Mouse (Mus musculus) brain, adult 2 months (tissue): ENCODE data around the gene Plekha6.

Experiments
- DNase-seq: peaks from one replicate; pipeline ENCODE4 v3.0.0; 2011; ENCODE audit warnings: low read depth, low spot score

The Plekha6 gene

GRCm38 (mm10) chr1:133214672-133215359 lies 50.8 kb downstream of the Plekha6 start:
- DNase-seq, result no peak

- no peak for DNase-seq
These were observed 51.3 kb downstream of the Plekha6 start for GRCm38 (mm10) chr1:133215360-133215700.

DNA sequence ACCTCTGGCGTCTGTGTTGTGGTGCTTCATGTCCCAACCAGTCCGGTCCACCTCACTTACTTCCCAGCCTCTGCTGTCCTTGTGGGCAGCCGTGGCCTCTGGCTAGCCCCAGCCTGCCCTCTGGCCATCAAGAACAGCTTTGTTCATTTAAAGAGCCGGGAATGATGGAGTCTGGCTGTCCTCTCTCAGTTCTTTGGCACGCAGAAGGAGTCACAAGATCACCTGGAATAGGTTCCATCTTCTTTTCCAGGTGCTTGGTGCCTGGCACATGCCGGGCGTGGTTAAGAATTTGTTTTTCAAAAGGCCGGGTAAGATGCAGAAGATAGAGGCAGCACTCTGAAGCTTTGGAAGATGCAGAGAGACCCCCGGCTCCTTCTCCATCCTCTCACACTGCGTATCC lies 51.7 kb downstream of the Plekha6 start:
- no peak for DNase-seq

DNA sequence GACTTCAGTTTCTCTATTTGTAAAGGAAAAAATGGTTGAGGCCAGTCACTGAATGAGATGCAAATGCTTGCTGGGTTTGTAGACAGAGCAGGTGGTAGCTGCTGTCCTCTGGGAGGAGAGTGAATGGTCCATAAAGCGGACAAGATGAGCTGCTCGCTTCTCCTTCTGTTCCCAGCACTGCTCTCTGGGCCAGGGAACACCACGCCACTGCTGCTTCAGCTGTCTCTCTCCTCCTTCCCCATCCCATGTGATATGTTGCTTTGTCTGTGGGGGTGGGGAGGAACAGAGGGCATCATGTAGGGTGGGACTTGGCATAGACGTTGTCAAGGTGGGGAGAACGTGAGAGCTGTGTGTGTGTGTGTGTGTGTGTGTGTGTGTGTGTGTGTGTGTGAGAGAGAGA lies 53.0 kb downstream of the Plekha6 start:
- no peak for DNase-seq

GRCm38 (mm10) chr1:133219106-133219505 lies 55.1 kb downstream of the Plekha6 start:
- no peak for DNase-seq

DNA sequence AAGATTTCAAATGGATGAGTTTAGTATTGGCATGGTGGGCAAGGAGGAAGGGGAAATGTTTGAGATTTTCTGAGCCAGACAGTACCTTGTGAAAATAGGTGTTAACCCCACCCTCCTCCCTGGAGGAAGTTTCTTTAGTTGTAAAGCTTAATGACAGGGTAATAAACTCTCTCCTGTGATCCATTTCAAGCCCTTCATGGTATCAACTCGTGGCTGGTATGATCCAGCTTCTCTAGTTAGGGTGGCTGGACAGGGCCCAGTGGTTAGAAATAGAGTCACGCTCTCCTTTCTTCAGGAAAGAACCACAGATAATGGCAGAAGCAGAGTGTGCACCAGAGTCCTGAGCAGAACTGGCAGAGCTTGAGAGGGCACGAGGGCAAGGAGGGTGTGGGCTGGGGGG lies 57.4 kb downstream of the Plekha6 start:
- no peak for DNase-seq

- peak; percentile 54 for DNase-seq
These were observed 58.5 kb downstream of the Plekha6 start for GRCm38 (mm10) chr1:133222445-133222995.

DNA sequence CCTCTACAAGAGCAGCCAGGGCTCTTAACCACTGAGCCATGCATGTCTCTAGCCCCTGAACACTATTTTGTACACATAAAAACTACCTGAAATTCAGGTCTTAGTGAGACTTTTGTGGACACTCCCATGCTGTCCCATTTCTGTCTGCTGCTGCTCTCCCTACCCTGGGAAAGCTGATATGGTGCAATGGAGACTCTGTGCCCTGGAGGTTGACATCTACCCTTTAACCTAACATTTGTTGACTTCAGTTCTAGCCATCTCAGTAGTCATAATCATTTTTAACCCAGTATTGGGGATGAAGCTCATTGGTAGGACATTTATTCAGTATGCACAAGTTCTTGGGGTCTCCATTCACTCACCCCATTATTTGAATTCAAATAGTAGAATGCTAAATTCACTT lies 60.7 kb downstream of the Plekha6 start:
- DNase-seq, result no peak

GRCm38 (mm10) chr1:133225137-133225536 lies 61.1 kb downstream of the Plekha6 start:
- no peak for DNase-seq

DNA sequence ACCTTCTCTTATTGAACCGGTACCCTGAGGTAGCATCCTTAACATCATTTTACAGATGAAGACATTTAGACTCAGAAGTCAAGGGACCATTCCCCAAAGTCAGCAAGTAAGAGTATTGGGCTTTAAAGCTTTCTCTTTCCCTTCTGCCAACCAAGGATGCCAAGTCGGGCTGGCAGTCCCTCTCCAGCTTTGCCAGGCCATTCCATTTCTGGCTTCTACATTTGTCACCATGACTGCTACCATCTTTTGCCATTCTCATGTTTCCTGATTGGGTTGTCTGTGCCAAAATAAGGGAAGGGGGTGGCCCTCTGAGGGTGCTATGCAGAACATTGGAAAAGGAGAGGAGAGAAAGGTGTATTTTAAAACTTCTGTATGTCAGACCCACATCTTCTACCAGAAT lies 61.6 kb downstream of the Plekha6 start:
- DNase-seq, result no peak

DNA sequence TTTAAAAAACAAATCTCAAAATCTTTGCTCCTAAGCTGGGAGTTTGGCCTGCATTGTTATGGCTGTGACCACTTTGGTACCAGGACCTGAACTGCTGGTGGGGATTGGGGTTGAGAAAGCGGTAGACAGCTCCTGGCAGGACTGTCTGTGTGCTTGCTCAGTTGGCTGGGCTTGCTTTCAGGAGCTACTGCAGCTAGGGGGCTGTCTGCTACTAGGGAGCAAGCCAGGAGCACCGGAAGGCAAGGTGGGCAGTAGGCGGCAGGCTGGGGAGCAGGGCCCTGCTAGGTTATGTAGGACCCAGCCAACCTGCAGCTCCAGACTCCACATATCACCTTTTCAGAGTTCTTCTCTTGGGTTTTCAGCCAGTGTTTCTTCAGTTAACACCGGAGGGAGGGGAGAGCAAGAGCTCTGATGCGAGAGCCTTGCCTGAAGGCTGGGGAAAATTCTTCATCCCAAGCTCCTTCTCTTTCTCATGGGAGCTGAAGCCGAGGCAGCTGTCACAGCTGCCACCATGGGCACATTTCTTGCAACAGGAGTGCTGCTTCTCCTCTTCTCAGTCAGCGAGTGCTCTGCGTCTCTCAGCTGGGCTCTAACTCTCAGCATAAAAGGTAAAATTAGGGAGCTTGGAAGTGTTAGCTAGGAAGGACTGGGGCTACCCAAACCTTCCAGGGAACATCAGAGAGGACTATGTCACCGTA lies 62.1 kb downstream of the Plekha6 start:
- peak; percentile 70 for DNase-seq

- DNase-seq, result peak; percentile 77
These were observed 62.9 kb downstream of the Plekha6 start for GRCm38 (mm10) chr1:133226928-133227327.

- DNase-seq, result no peak
These were observed 63.4 kb downstream of the Plekha6 start for GRCm38 (mm10) chr1:133227378-133227777.

- no peak for DNase-seq
These were observed 64.9 kb downstream of the Plekha6 start for GRCm38 (mm10) chr1:133228809-133229487.

DNA sequence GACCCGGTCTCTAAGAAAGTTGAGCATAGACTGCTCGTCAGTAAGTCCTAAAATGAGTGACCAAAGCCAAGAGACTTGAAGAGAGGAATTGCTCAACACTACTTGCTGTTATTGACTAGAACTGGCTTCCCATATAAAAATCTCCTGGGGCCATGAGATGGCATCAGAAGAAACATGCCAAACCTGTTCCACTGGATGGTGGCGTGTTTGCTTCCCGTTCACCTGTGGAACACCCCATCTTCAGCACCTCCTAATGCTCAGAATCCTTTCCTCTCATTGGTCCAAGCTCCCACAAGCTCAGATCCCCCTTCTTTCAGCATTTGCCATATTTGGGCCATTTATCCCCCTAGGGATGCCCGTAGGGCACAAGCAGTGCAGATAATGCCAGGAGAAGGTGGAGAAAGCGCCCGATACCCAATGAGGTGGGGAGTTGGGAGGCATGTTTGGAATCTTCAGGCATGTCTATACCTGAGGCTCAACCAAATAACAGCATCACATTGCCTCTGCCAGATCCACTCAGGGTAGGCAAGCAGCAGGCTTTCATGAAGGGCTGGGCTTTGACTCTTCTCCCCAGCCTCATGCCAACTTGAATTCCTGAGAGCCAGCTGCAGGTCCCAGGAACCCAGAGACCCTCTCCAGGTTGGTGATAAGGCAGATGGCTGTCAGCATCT lies 67.6 kb downstream of the Plekha6 start:
- no peak for DNase-seq

GRCm38 (mm10) chr1:133235909-133236308 lies 71.9 kb downstream of the Plekha6 start:
- no peak for DNase-seq

DNA sequence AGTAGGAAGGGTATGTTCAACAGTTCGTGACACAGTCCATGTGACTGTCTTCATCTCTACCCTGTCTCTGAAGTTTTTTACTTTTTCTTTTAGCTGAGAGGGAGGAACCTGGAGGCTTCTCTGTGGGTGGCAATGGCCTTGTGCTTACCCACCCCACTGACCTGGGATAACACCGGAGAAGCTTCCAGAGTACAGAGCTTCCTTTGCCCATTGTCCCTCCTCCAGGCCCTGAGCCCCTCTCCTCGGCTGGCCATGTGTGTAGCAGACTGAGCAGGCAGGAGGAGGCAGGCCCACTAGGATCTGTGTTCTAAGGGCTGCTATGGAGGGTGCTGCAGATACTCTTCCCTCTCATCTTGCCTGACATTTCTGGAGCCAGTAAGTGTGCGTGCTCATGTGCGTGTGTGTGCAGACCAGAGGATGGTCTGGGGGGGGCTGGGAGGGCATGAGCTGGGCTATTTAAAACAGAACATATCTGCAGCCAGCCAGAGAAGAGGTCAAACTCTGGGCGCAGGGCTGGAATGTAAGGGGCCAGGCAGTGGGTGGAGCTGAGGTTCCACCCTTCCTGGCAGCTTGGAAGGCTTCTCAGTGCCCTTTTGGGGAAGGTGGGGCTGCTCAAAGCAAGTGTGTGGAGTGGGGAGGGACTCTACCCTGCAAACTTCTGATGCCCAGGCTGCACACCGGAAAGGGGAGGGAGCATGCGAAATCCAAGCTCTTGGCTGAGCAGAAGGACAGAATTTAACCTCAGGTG lies 72.9 kb downstream of the Plekha6 start:
- no peak for DNase-seq

GRCm38 (mm10) chr1:133237670-133238069 lies 73.7 kb downstream of the Plekha6 start:
- peak; percentile 82 for DNase-seq

DNA sequence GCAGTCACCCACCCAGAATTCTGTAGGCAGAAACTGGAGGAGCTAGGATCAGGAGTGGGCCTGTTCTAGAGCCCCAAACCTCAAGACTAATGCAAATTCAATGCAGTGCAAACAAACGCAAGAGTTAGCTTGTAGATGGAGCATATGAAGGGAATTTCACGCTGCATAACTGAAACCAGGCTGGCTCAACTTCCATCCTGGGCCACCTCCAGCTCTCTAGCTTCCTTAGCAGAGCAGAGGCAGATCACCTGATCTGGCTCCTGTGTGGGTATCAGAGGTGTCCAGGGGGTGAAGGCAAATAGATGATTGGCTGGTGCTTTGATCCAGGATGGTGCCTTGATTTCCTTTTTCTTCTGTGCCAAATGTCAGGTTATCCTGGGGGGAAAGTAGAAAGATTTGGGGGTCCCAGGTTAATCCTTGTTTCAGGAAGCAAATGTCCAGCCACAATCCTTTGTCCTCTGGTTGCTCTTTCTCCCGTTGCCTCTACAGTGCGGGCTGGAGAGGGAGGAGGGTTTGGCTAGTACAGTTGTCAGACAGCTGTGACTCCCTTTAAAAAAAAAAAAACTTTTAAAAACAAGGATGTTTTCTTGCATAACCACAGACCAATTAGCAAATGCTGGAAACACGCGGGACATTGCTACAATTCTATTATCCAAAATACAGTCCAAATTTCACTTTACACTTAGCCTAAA lies 75.3 kb downstream of the Plekha6 start:
- peak; percentile 81 for DNase-seq

- no peak for DNase-seq
These were observed 75.8 kb downstream of the Plekha6 start for GRCm38 (mm10) chr1:133239813-133240160.

DNA sequence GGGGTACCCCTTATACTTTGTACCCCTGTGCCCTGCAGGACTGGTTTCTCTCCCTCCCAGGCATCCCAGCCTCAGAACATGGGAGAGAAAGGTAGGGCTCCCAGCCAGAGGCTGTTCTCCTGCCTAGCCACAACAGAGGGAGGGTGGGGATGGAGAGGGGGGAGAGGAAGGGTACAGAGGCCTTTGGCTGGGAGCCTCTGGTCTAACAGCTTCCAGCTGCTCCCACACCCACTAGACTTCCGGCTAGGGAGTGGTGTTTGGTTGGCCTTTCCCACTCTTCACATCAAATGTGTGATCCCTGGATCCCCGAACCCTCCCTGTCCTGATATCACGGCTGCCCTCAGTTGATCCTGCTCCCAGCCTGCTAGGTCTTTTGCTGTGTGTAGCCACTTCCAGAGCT lies 76.9 kb downstream of the Plekha6 start:
- DNase-seq, result no peak
